Mouse (Mus musculus): ENCODE data around the gene Togaram2.

Gene Togaram2

GRCm38 (mm10) chr17:71682379-71682778, 9.3 kb downstream of the Togaram2 start:
- no peak for DNase-seq (ENCODE audit: low spot score)

- no peak for DNase-seq (ENCODE audit: low spot score)
Observed at GRCm38 (mm10) chr17:71683281-71683680, 10.2 kb downstream of the Togaram2 start.

GRCm38 (mm10) chr17:71684103-71684608, 11.1 kb downstream of the Togaram2 start:
- peak; percentile 62 for DNase-seq (ENCODE audit: low spot score)

GRCm38 (mm10) chr17:71687436-71687835, 14.4 kb downstream of the Togaram2 start:
- DNase-seq (ENCODE audit: low spot score) = no peak

- no peak for DNase-seq (ENCODE audit: low spot score)
Observed at GRCm38 (mm10) chr17:71689903-71690302, 16.8 kb downstream of the Togaram2 start.

GRCm38 (mm10) chr17:71691361-71691875, 18.4 kb downstream of the Togaram2 start:
- DNase-seq (ENCODE audit: low spot score) = peak; percentile 88

- no peak for DNase-seq (ENCODE audit: low spot score)
Observed at GRCm38 (mm10) chr17:71693313-71693712, 20.3 kb downstream of the Togaram2 start.

GRCm38 (mm10) chr17:71693780-71694179, 20.7 kb downstream of the Togaram2 start:
- no peak for DNase-seq (ENCODE audit: low spot score)

GRCm38 (mm10) chr17:71695151-71695550, 22.1 kb downstream of the Togaram2 start:
- no peak for DNase-seq (ENCODE audit: low spot score)

GRCm38 (mm10) chr17:71695716-71696315, 22.8 kb downstream of the Togaram2 start:
- DNase-seq (ENCODE audit: low spot score) = no peak

- no peak for DNase-seq (ENCODE audit: low spot score)
Observed at GRCm38 (mm10) chr17:71696396-71696795, 23.3 kb downstream of the Togaram2 start.

GRCm38 (mm10) chr17:71697896-71698618, 25.0 kb downstream of the Togaram2 start:
- DNase-seq (ENCODE audit: low spot score) = no peak

- DNase-seq (ENCODE audit: low spot score) = no peak
Observed at GRCm38 (mm10) chr17:71698619-71698956, 25.5 kb downstream of the Togaram2 start.

- DNase-seq (ENCODE audit: low spot score) = no peak
Observed at GRCm38 (mm10) chr17:71705113-71705512, 32.1 kb downstream of the Togaram2 start.

GRCm38 (mm10) chr17:71705550-71706480, 32.8 kb downstream of the Togaram2 start:
- DNase-seq (ENCODE audit: low spot score) = no peak

- DNase-seq (ENCODE audit: low spot score) = no peak
Observed at GRCm38 (mm10) chr17:71707715-71708114, 34.7 kb downstream of the Togaram2 start.

GRCm38 (mm10) chr17:71712279-71712678, 39.2 kb downstream of the Togaram2 start:
- no peak for DNase-seq (ENCODE audit: low spot score)

- no peak for DNase-seq (ENCODE audit: low spot score)
Observed at GRCm38 (mm10) chr17:71715034-71715433, 42.0 kb downstream of the Togaram2 start.

GRCm38 (mm10) chr17:71717881-71718625, 45.0 kb downstream of the Togaram2 start:
- no peak for DNase-seq (ENCODE audit: low spot score)

- peak; percentile 48 for DNase-seq (ENCODE audit: low spot score)
Observed at GRCm38 (mm10) chr17:71720434-71720833, 47.4 kb downstream of the Togaram2 start.

GRCm38 (mm10) chr17:71721019-71721418, 48.0 kb downstream of the Togaram2 start:
- no peak for DNase-seq (ENCODE audit: low spot score)

- no peak for DNase-seq (ENCODE audit: low spot score)
Observed at GRCm38 (mm10) chr17:71730655-71731054, 57.6 kb downstream of the Togaram2 start.

All from MN1 (cell line).